Mouse (Mus musculus) layer of hippocampus, postnatal 14 days (tissue): ENCODE measurements around the gene Megf11. TPM values are rescaled to one million over a fixed set of nuclear protein-coding genes. Genes with fewer than 3 reads are reported as not detected.

Source experiments
- DNase-seq, 2 experiments: peaks; one replicate each; pipeline ENCODE4 v3.0.0; 2021 to 2022; ENCODE audit warnings: low spot score in 2 of 2, mixed read lengths in 1 of 2
- total RNA-seq, 2 experiments: library from RNA; stranded (reverse); gene quantifications; 2 replicates each; pipeline ENCODE4 v1.2.3; 2021

The Megf11 gene
- total RNA-seq, 2 experiments from 2014 or later = 16.1 to 16.3 TPM

DNA sequence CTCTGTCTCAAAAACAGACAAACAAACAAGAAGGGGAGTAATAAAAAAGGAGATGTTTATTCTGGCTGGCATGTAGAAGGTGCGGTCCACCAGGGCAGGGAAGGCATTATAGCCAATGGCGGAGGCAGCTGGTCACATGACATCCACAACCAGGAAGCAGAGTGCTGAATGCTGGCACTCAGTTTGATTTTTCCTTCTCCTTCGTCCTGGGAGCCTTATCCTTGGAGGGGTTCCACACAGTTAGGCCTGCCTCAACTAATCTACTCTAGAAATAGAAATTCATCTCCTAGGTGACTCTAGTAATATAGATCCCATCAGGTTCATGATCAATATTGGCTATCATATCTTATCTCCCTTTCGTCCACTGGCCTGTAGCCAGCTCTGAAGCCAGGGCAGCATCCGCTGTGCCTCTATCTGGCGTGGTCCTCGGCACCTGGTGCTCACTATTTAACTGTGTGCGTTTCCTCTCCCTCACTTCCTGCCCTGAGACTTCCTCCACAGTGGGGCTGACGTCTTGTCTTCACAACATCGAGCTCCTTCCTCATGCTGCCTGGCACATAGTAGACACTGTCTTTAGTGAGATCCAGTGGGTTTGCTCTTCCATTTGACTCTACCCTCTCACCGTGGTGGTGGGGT is 171.8 kb downstream of the Megf11 start:
- no peak for DNase-seq

DNA sequence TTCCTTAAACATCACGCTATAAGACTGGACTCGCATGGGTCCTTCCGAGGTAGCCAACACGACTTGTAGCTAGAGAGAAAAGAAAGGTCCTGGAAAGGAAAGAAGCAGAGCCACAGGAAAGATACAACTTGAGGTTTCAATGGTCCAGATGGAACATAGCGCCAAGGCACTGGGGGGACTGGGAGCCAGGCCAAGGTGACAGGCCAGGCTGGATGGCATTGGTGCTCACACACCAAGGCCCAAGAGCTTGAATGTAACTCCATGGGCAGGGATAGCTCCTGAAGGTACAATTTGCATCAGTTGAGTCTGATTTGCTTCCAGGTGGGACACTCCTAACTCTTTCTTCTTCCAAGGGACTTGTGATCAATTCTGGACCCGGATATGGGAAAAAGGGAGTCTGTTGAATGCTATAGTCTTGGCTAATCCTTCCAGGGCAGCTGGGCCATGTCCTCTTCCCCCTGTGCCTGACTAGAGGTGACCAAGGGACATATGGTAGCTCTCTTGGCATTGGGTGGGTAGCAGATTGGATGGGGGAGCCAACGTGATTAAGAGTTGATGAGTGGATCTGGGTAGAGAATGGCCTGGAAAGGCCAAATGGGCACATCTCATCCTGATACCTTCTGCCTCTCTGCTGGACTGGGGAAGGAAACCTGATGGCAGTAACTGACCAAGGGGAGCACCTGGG is 172.6 kb downstream of the Megf11 start:
- no peak for DNase-seq

DNA sequence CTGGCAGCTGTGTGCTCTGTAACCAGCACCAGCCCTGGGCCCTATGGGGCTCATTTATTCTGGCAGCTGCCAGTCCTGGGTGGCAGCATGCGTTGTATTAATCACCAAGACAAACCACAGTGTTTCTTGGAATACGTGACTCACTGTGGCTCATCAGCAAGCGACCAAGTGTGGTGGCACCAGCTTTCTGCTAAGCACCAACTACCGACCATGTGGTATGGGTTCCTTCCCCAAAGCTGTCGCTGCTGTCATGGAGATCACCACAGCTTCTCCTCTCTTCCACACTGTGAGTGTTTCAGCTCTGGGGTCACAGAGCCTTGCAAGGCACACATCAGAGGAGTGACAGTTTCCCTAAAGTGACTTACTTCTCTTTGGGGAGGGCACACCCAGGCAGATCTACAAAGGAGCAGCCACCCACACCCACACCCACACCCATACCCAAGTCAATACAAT is 178.9 kb downstream of the Megf11 start:
- no peak for DNase-seq

DNA sequence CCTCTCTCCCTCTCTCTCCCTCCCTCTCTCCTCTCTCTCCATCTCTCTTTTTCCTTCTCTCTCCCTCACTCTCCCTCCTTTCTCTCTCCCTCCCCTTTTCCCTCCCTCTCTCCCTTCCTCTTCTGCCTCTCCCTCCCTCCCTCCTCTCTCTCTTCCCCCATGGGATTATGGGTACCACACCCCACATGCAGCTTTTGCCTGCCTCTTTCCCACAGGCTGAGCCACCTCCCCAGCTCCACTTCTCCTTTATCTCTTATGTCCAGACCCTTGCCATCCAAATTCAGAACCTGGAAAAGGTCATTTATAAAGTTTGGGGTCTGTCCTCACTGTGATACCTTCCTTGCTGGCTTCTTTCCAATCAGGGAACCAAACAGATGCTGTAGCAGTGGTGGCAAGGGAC is 180.5 kb downstream of the Megf11 start:
- DNase-seq = no peak

DNA sequence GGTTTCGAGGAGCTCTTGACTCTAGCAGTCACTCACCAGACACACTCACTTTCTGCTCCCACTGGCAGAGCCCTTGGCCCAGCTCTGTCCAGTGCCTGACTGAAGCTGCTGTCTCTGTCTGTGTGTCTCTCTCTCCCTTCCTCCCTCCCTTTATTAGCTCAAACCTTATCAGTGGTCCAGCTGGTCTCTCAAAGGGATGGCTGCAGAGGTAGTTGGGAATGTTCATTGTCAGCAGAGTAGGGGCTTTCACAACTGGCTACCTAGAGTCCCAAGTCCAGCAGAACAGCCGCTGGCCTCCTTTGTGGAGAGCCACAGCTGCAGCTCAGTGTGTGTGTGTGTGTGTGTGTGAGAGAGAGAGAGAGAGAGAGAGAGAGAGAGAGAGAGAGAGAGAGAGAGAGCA is 180.9 kb downstream of the Megf11 start:
- no peak for DNase-seq

DNA sequence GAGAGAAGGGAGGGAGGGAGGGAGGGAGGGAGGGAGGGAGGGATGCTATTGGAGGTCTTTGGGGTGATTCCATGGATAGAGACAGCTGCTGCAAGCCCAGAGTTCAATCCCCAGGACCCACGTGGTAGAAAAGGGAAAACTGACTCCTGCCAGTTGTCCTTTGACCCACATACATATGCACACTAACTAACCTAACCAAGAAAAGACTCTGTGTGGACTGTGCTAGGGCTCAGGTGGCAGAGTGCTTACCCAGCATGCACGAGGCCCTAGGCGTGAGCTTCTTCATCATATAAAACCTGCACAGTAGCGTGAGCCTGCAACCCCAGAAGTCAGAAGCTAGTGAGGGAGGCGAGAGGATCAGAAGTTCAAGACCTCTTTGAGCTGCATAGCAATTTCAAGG is 182.1 kb downstream of the Megf11 start:
- no peak for DNase-seq

DNA sequence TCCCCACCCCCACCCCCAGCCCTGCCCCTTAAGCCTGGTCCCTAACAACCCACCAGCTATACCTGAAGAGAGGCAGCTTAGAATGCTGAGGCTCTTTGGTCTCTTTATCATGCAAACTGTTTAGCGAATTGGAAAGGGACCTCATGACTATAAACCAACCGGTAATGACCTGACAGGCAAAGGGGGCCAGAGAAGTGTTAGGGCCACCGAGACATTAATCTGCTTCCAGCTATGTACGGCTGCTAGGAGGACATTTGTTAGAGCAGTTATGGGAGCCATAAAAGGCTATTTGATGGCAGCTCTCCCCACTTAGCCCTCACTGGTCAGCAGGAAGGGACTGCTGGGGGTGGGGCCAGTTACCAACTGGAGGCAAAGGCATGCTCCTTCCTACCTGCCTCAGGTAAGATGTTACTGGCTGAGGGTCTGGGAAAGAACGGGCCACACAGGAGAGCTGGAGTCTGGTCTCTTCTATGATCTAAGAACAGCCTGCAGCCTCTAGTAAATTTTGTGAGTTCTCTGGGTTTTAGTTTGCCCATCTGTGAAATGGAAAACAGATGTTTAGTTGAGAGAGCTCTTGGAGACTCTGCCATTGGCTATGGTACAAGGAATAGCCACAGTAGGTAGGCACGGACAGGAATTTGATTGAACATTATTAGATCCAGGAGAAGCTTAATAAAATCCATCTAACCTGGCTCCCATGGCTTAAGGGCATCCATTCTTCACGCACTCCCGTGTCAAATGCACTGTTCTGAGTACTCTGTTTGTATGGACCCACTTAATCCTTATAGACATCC is 183.2 kb downstream of the Megf11 start:
- DNase-seq = no peak

DNA sequence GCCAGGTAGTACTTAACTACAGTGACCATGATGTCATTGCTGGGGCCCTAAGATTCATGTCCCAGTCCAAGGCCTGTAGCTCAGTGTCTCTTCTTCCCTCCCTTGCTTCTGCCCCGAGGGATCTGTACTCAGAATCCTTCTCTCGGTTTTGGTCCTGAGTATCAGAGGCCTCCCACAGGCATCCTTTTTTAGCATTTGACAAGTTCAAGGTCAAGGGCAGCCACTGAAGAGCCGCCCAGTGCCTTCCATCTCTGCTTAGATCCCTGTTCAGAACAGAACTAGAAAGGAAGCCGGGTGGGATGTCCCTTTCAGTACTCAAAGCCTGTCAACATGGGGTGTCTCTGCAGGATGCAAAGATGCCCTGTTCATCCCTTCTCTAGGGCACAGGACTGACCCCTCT is 185.0 kb downstream of the Megf11 start:
- no peak for DNase-seq

DNA sequence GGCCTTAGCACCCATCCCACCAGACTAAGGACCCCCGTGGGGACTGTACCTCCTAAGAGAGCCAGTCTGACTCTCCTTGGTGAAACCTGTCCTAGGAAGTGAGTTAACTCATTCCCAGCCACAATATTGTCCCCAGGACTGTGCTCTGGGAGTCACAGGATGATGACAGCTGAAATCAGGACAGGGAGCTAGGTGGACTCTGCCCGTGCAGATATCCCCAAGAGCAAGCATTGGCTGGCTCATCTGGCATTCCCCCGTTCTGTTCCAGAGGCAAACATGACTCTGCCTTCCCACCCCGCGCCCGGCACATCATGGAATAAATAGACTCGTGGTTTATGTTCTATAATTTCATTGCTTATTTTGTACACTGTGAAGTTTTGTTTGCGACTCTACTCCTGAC is 185.7 kb downstream of the Megf11 start:
- DNase-seq = no peak

DNA sequence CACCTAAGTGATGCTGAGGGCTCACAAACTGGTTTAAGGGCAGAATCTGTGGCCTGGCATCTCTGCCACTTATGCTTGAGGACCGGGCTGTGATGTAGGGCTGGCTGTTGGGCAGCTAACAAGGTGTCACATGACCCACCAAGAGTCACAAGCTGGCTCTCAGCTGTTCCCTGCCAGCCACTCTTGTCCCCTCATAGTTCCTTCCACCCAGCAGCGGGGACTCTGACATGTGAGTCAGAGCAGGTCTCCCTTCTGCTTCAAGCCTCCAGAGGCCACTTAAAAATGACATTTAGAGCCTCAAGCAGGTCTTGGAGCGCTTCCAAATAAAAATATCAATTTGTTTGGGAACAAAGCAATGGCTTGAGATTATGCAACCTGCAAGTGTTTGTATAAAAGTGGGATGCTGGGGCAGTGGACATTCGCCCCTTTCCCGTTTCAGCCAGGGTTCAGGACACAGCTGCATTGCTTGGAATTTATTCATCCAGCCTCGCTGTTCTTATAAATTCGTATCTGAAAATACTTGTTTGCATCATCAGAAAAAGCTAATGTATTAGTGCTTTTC is 187.3 kb downstream of the Megf11 start:
- DNase-seq = no peak

DNA sequence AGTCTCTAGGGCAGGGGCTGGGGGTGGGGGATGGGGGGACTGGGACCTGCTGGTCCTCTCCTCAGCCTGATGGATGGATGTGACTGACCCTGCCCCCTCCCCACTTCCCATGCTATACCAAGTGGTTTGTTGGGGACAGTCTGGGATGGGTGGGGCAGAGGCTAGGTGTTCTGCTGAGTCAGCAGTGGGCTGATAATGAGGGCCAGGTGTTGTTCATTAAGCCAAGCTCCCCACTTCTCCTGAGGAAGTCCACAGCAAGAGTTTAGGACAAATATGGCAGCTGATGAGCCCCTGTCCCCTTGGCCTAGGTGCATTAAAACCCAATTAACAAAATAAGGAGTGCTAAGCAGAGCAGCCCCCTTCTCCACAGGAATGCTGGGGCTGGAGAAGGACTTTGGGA is 190.2 kb downstream of the Megf11 start:
- no peak for DNase-seq

DNA sequence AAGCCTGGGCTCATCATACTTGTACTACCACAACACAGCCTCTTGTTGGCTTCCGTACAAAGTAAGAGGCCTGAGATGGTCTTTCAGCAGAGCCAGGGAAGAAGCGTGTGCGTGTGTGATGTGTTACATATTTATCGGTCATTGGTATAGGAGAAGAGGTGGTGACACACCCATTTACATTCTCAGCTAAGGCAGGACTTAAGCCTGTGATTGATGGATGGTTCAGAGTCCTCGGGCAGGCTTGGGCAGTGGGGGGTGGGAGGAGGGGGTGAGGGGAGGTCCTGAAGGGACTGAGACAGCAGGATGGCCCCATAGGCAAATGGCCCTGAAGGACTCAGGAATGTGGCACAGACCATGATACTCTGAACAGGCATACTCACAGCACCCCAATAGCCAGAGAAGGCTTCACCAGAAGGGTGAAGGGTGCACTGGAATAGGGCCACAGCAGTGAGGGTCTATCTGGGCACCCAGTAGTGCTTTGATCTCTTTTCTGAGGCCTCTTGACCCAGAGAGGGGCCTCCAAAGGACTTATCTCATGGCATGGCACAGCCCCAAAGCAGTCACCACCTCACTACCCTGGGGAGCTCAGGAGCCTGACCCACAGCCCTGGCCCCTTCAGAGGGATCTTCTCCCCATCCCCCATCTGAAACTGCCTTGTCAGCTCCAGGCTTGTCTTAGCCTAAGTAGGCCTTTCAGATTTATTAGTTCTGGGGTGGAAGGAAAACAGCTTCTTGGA is 190.9 kb downstream of the Megf11 start:
- DNase-seq = no peak

DNA sequence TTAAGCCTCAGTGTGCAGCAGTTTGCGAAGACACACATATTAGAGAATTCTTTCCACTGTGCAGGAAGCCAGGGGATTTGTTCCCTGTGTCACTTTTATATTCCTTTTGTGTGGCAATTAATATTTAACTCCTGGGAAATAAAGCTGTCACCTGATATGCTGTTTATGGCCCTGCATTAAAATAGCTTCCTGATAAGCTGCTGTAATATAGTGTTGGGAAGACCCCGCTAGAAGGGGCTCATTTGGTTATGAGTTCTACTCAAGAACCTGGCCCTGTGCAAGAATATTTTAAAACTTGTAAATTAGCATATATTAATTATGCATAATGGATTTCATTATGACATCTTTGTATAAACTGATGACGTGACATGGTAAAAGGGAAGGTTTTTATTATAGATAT is 191.7 kb downstream of the Megf11 start:
- DNase-seq = no peak

DNA sequence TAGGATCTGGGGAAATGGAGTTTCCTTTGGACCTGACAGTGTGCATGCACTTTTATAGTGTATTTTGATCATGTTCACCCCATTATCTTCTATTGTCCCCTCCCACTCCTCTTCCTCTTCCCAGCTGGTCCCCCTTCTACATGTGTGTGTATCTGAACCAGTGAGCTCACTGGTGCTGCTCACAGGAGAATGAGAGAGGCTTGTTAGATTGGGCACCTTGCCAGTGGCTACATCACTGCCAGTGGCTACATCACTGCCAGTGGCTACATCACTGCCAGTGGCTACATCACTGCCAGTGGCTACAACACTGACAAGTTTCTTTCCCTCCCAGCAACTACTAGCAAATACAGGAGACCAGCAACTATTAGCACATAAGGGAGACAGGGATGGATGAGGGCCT is 192.6 kb downstream of the Megf11 start:
- no peak for DNase-seq

DNA sequence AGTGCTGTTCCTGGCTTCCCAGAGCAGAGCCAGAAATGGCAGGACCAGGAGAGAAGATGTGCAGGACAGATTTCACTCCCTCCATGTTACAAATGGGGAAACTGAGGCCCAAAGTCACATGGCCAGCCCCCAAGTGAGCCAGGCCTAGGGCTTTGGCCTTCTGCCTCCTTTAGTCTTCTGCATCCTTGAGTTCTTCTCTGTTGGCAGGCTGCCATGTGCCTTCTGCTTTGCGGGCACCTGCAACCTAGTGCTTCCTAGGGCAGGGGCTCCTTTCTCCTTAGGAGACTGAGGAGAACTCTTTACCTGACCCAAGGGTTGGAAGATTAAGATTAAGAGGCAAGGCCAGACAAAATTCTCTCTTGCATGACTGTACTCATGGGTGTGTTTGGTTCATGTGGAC is 193.9 kb downstream of the Megf11 start:
- DNase-seq = no peak

DNA sequence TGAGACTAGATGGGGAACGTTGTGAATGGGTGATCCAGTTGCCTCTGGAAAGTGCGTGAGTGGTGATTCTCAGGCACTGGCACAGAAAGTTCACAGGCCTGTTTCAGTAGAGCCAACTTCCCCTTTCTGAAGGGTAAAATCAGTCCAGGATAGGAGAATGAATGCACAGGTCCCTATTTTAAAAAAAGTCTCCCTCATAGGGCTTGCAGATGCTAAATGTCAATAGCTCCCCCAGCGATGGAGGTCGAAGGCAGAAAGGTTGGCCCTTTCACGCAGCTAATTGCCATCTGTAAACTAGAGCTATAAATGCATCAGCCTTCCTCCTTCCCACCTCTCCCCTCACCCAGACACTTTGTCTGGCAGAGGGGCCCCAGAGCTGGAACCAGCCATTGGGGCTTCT is 200.9 kb downstream of the Megf11 start:
- DNase-seq = no peak

DNA sequence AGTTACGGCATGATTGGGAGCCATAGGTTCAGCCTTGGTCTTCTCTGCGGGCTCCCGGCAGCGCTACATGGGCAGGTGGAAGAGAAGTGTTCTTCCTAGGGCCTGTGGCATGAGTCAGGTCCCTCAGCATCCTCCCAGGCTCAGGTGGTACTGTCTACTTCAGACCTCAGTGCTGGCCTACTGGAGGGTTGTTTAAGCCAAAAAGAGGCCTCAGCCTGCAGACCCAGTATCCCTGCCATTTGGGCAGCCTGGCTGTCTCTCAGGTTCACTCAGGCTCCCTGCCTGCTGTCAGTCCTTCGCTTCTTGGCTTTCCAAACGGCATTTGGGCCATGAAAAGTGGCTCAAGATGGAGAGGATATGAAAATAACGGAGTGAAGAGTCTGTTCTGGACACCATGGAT is 202.6 kb downstream of the Megf11 start:
- DNase-seq = no peak

DNA sequence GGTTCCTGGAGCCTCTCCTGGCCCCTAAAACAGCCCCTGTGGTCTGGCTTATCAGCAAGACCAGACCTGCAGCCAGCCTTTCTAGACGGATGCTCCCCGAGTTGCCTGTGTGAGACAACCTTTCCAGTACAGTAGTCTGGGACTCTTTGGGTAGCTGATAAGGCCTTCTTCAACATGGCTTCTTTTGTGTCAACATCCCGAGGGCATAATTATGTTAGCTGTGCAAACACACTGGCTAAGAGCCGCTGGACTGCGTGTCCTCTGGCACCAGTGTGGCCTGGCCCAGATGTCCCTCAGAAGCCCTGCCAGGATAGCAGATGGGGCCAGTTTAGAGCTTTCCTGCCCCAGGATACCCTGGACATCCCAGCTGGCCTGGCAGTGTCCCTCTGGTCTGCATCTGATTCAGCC is 205.2 kb downstream of the Megf11 start:
- DNase-seq = peak; percentile 54 to 69

DNA sequence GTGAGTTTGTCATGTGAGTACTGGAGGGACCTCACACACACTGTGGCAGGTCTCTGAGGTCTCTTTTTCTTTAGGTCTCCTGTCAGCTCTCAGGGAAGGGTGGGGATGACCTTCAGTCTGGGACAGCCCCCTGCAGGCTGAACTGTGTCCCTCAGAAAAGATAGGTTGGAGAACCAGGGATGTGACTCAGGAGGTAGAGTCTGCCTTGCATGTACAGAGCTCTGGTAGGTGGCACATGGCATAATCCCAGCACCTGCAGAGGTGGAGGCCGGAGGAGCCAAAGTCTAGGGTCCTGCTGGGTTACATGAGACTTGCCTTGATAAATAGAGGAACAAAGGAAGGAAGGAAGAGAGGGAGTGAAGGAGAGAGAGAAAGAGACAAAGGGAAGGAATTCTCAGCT is 206.0 kb downstream of the Megf11 start:
- DNase-seq = no peak

DNA sequence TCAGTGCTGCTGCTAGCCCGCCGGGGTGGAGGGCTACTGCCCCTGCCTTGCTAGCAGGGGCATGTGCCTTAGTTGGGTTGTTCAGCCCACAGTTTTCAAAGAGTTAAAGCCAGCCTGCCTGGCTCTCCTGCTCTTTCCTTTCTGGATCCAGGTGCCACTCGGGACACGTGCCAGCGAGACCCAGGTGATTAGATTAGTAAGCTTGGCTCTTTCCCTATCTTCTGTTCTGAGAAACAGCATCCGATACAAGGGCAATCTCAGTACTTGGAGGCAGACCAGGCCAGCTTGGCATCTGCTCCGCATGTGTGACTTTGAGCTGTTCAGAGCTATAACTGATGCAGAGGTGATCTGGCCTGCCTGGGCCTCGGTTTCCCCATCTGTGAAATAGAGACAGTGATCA is 209.0 kb downstream of the Megf11 start:
- no peak for DNase-seq

DNA sequence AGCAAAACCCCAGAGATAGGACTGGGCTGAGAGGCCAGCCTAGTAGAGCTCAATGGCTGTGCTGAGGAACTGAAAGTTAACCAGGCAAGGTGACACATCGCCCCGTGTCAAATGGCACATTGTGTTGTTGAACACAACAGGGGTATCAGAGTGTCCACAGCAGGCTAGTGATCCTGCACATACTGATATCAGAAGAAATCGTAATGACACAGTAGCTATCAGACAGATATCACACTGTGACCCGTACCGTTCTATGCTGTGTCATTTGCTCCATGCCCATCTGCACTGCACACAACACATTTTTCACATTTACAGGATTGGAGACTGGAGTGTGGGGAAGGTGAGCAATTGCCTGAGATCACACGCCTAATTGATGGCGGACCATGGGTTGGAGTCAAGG is 213.0 kb downstream of the Megf11 start:
- no peak for DNase-seq
